Mouse (Mus musculus) left cerebral cortex, postnatal 14 days (tissue): Measurements from ENCODE around the gene Setd6. TPM values are rescaled to one million over a fixed set of nuclear protein-coding genes. Genes with fewer than 3 reads are reported as not detected.

Source experiments
- microRNA-seq, 2 experiments: library from miRNA; unstranded; fragments of <30 nt; microRNA quantifications; one replicate each; pipeline ENCODE4 v1.2.0; 2022
- total RNA-seq, 2 experiments: library from RNA; stranded (reverse); gene quantifications; 2 replicates each; pipeline ENCODE4 v1.2.3; 2021

Setd6 gene
- total RNA-seq, 2 experiments from 2014 or later, result 15.8 to 17.4 TPM

Small RNAs within 50 kb of the gene (microRNA-seq; reads per million reads assigned to microRNA genes)
- 4.4 to 5.8 reads per million in 2 experiments for gene Mir7073

Other genes starting within 250 kb of the Setd6 start
- 10 to 100 TPM; 83.1 to 91.0 TPM for gene Csnk2a2, start 225.8 kb upstream of the Setd6 start, total RNA-seq
- gene Ccdc113, start 181.8 kb upstream of the Setd6 start, total RNA-seq, result 1 to 10 TPM in 1 of 2 experiments, under 1 TPM in 1; 0.81 to 1.3 TPM
- gene Prss54, start 139.5 kb upstream of the Setd6 start, total RNA-seq, result under 1 TPM; 0.31 to 0.38 TPM
- gene Gins3, start 82.4 kb upstream of the Setd6 start, total RNA-seq, result 1 to 10 TPM; 1.2 to 1.4 TPM
- 1,000 to 10,000 TPM; 1,641 to 1,725 TPM for gene Ndrg4, start 38.9 kb upstream of the Setd6 start, total RNA-seq
- gene Cnot1, start 91.6 kb downstream of the Setd6 start, total RNA-seq, result 100 to 1,000 TPM; 126 to 132 TPM
- 10 to 100 TPM; 95.6 to 98.2 TPM for gene Sap18b, start 109.5 kb downstream of the Setd6 start, total RNA-seq
- gene Slc38a7, start 137.7 kb downstream of the Setd6 start, total RNA-seq, result 10 to 100 TPM; 29.8 to 32.0 TPM
- gene Got2, start 172.7 kb downstream of the Setd6 start, total RNA-seq, result 100 to 1,000 TPM; 239 to 242 TPM